Mouse (Mus musculus) urinary bladder, postnatal 25 days (tissue): ENCODE data around the gene Cox7a2l.

Source experiments
- DNase-seq: peaks from one replicate; pipeline ENCODE4 v3.0.0; 2022; ENCODE audit warnings: low spot score

Cox7a2l gene

DNA sequence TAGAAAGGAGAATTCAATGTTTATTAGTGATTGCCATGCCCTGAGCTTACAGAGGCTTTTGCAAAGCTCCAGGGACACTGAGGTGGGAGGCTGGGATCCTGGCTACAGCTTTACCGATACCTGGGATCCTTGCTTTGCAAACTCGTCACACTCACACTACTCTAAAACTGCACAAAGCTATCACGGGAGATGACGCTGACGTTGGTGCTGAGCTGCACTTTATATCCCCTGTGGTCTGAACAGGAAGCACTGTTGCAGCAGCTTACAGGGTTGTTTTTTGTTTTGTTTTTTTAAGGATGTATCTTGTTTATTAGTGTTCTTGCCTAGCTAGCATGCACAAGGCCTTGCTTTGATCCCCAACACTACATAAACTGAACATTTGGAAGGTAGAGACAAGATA is 63.5 kb downstream of the Cox7a2l start:
- DNase-seq = no peak

DNA sequence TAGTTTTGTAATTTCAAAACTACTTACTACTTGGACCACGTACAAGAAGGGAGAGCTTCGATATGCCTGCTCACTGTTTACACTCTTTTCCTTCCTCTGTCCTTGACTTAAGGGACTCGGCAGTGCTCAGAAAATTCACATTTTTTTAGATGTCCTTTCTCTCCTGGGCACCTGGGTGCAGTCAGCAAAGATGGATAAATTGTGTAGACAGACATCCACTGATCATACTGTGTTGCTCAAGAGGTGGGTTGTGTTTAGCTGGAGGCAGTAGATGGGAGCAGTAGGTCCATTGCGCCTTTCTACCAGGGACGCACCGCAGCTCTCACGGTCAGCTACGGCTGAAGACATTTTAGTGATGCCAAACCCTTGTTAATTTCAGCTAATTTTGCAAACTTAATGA is 64.7 kb downstream of the Cox7a2l start:
- no peak for DNase-seq
